Mouse (Mus musculus) myocyte (in vitro differentiated cells): ENCODE measurements around the gene Wdr74.

Experiments
- MYOD1 ChIP-seq, 3 experiments: IDR thresholded peaks; one replicate each; pipeline ENCODE4 v1.6.1; 2011; ENCODE audit warnings: control low read depth in 2 of 3, low read depth in 2 of 3, mild to moderate bottlenecking in 2 of 3, moderate library complexity in 1 of 3; ENCODE audit not compliant: insufficient read length in 2 of 3, control insufficient read depth in 1 of 3
- POLR2A ChIP-seq: IDR thresholded peaks from one replicate; pipeline ENCODE4 v1.6.1; 2011; ENCODE audit warnings: low read depth, mild to moderate bottlenecking, control low read depth, moderate library complexity; ENCODE audit not compliant: insufficient read length

DNA sequence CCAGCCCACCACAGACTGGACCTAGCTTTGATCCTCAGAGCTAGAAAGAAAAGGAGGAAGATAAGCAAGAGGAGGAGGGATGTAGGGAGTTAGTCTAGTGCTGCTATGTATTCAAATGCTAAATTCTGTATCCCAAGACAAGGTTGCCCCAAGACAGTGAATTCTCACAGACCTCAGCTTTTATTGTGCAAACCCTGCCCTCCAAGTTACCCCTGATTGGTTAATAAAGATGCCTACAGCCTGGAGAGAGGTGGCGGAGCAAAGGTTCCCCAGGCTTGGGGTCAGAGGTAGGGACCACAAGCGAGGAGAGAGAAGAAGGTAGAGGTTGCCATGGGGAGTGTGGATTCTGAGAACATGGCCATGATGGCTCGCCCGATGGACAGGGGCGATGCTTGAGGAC, 42.9 kb upstream of the Wdr74 start:
- TF ChIP-seq POLR2A = no peak
- no peak for TF ChIP-seq MYOD1 (IDR thresholded peaks at IDR 0.05; ENCODE audit: control insufficient read depth in 1 of 3, insufficient read length in 2 of 3, low read depth in 2 of 3)
